Mouse (Mus musculus) gastrocnemius, postnatal 14 days (tissue): ENCODE results near the gene Ttc12. TPM values are rescaled to one million over a fixed set of nuclear protein-coding genes. Genes with fewer than 3 reads are reported as not detected.

Experiments used
- DNase-seq: peaks from one replicate; pipeline ENCODE4 v3.0.0; 2021; ENCODE audit warnings: mixed read lengths
- intact Hi-C: fragments of 180-260 bp; cut with DNase I; formaldehyde crosslinking; loops from one replicate; pipeline ENCODE4 v1.15.1; 2025; ENCODE audit warnings: low total_unique reads
- long read RNA-seq, 2 experiments: library from polyadenylated mRNA; stranded (forward); transcript quantifications; one replicate each; pipeline ENCODE4 v2.0.0; 2021
- total RNA-seq, 2 experiments: library from RNA; stranded (reverse); gene quantifications; 2 replicates each; pipeline ENCODE4 v1.2.3; 2021

Gene Ttc12
- total RNA-seq = 1 to 10 TPM in 1 of 2 experiments, under 1 TPM in 1; 0.86 to 1.2 TPM
- long read RNA-seq, experiment 1 = 0 reads
- long read RNA-seq, experiment 2, partial matches to known transcripts = 0 of 1 reads
- long read RNA-seq, experiment 2, other reads (novel, unspliced or antisense) = 1 of 1 reads

- intact Hi-C loops = no loop called here
- peak; percentile 83 for DNase-seq
These were observed at the start of gene Ttc12 for GRCm38 (mm10) chr9:49485892-49486311. Ttc12 (minus strand) TSS chr9:49486225.

- intact Hi-C loops = no loop called here
- no peak for DNase-seq
These were observed 48.9 kb upstream of the Ttc12 start for GRCm38 (mm10) chr9:49534958-49535357.

GRCm38 (mm10) chr9:49533912-49534491 lies 48.0 kb upstream of the Ttc12 start:
- intact Hi-C loops = no loop called here
- no peak for DNase-seq

GRCm38 (mm10) chr9:49533455-49533854 lies 47.4 kb upstream of the Ttc12 start:
- intact Hi-C loops = no loop called here
- no peak for DNase-seq

- no peak for DNase-seq
- intact Hi-C loops = no loop called here
These were observed 45.8 kb upstream of the Ttc12 start for GRCm38 (mm10) chr9:49531833-49532232.

GRCm38 (mm10) chr9:49531257-49531656 lies 45.2 kb upstream of the Ttc12 start:
- intact Hi-C loops = no loop called here
- no peak for DNase-seq

- intact Hi-C loops = no loop called here
- DNase-seq = no peak
These were observed 44.7 kb upstream of the Ttc12 start for GRCm38 (mm10) chr9:49530739-49531138.

- intact Hi-C loops = no loop called here
- no peak for DNase-seq
These were observed 43.4 kb upstream of the Ttc12 start for GRCm38 (mm10) chr9:49529366-49529959.

- no peak for DNase-seq
- intact Hi-C loops = no loop called here
These were observed 42.9 kb upstream of the Ttc12 start for GRCm38 (mm10) chr9:49528943-49529342.

GRCm38 (mm10) chr9:49528026-49528425 lies 42.0 kb upstream of the Ttc12 start:
- intact Hi-C loops = no loop called here
- DNase-seq = no peak

GRCm38 (mm10) chr9:49527340-49527739 lies 41.3 kb upstream of the Ttc12 start:
- DNase-seq = no peak
- intact Hi-C loops = no loop called here

GRCm38 (mm10) chr9:49524721-49525120 lies 38.7 kb upstream of the Ttc12 start:
- intact Hi-C loops = no loop called here

GRCm38 (mm10) chr9:49523881-49524280 lies 37.9 kb upstream of the Ttc12 start:
- intact Hi-C loops = no loop called here
- DNase-seq = no peak

More at GRCm38 (mm10) chr9:49524721-49525120, 38.7 kb upstream of the Ttc12 start:
- no peak for DNase-seq

- DNase-seq = no peak
- intact Hi-C loops = no loop called here
These were observed 28.3 kb upstream of the Ttc12 start for GRCm38 (mm10) chr9:49514306-49514705.

- no peak for DNase-seq
- intact Hi-C loops = no loop called here
These were observed 24.6 kb upstream of the Ttc12 start for GRCm38 (mm10) chr9:49510666-49511065.

GRCm38 (mm10) chr9:49509628-49510027 lies 23.6 kb upstream of the Ttc12 start:
- intact Hi-C loops = no loop called here
- DNase-seq = no peak

GRCm38 (mm10) chr9:49509094-49509493 lies 23.1 kb upstream of the Ttc12 start:
- DNase-seq = no peak
- intact Hi-C loops = no loop called here

- intact Hi-C loops = no loop called here
- no peak for DNase-seq
These were observed 22.0 kb upstream of the Ttc12 start for GRCm38 (mm10) chr9:49507829-49508585.

GRCm38 (mm10) chr9:49504658-49505057 lies 18.6 kb upstream of the Ttc12 start:
- no peak for DNase-seq
- intact Hi-C loops = no loop called here

GRCm38 (mm10) chr9:49502245-49502644 lies 16.2 kb upstream of the Ttc12 start:
- DNase-seq = no peak

GRCm38 (mm10) chr9:49499878-49500277 lies 13.9 kb upstream of the Ttc12 start:
- no peak for DNase-seq
- intact Hi-C loops = loop anchor here (5.0 kb wide), 1 partner anchor 677 kb away; no protein-coding TSS in a partner anchor

More at GRCm38 (mm10) chr9:49502245-49502644, 16.2 kb upstream of the Ttc12 start:
- intact Hi-C loops = no loop called here
